Mouse (Mus musculus) neural tube, embryonic 14.5 days (tissue): ENCODE measurements at regions not wholly inside any gene's neighbourhood (a gene's known extent, or its start where the extent isn't known, plus 50 kb on each side); places are given as distances from the start of the nearest gene placed in this dataset.

ENCODE experiments used
- ATAC-seq: fragments of 200-750 bp; cut with Nextera tagmentation; 2 replicates; pipeline ENCODE4 v1.8.0; 2017; ENCODE audit warnings: low read depth, mild to moderate bottlenecking, moderate TSS enrichment, moderate library complexity
- H3K27ac ChIP-seq: fragments of 300-500 bp; sonication (generic); 2 replicates; pipeline ENCODE4 v1.5.1; 2014; ENCODE audit warnings: low read depth, mild to moderate bottlenecking, control low read depth, low read length, moderate library complexity, mixed read lengths
- H3K27me3 ChIP-seq: fragments of 300-500 bp; sonication (generic); 2 replicates; pipeline ENCODE4 v1.6.1; 2014; ENCODE audit warnings: low read length; ENCODE audit not compliant: control insufficient read depth, insufficient read depth
- H3K36me3 ChIP-seq: fragments of 300-500 bp; sonication (generic); 2 replicates; pipeline ENCODE4 v1.6.1; 2014; ENCODE audit warnings: low read length, mixed read lengths; ENCODE audit not compliant: control insufficient read depth, insufficient read depth
- H3K4me1 ChIP-seq: fragments of 300-500 bp; sonication (generic); 2 replicates; pipeline ENCODE4 v1.6.1; 2014; ENCODE audit warnings: low read length; ENCODE audit not compliant: control insufficient read depth, insufficient read depth
- H3K4me2 ChIP-seq: fragments of 300-500 bp; sonication (generic); 2 replicates; pipeline ENCODE4 v1.6.1; 2014; ENCODE audit warnings: mild to moderate bottlenecking, low read depth, low read length, control low read depth
- H3K4me3 ChIP-seq: fragments of 300-500 bp; sonication (generic); 2 replicates; pipeline ENCODE4 v1.5.1; 2014; ENCODE audit warnings: low read depth, low read length, control low read depth, mixed read lengths
- H3K9ac ChIP-seq: fragments of 300-500 bp; sonication (generic); replicated peaks from 2 replicates; pipeline ENCODE4 v1.6.1; 2014; ENCODE audit warnings: low read depth, mild to moderate bottlenecking, control low read depth, low read length, mixed read lengths
- H3K9me3 ChIP-seq: fragments of 300-500 bp; sonication (generic); 2 replicates; pipeline ENCODE4 v1.6.1; 2016; ENCODE audit warnings: low read length; ENCODE audit not compliant: control insufficient read depth
- WGBS: fragments of 180-500 bp; shearing (Covaris S2); extraction: QIAGEN DNeasy Blood & Tissue Kit; methylation state at CpG from one replicate; pipeline ENCODE4 v1.1.7; 2014; 5-methylcytosine and 5-hydroxymethylcytosine counted together

- no peaks in the 10 kb centered on the region for H3K9me3 ChIP-seq
- ATAC-seq: no peak
- no peaks in the 10 kb centered on the region for H3K36me3 ChIP-seq
- H3K27ac ChIP-seq: no peak overlapping the region
- 89% methylated on average over 5 of the region's 5 CpGs for WGBS
- H3K27me3 ChIP-seq: no peaks in the 10 kb centered on the region
- H3K4me3 ChIP-seq: no peak overlapping the region
- H3K4me1 ChIP-seq: no peaks in the 10 kb centered on the region
- H3K4me2 ChIP-seq: no peak overlapping the region
- no peak overlapping the region for H3K9ac ChIP-seq
Measured at GRCm38 (mm10) chr10:125467503-125467902, 78.2 kb upstream of the Slc16a7 start.

GRCm38 (mm10) chr10:125488350-125488749 is 99.1 kb upstream of the Slc16a7 start:
- no peak overlapping the region for H3K4me3 ChIP-seq
- no peaks in the 10 kb centered on the region for H3K36me3 ChIP-seq
- 88% methylated on average over 3 of the region's 3 CpGs for WGBS
- no peak overlapping the region for H3K27ac ChIP-seq
- no peak for ATAC-seq
- no peaks in the 10 kb centered on the region for H3K9me3 ChIP-seq
- H3K4me1 ChIP-seq: no peaks in the 10 kb centered on the region
- no peaks in the 10 kb centered on the region for H3K27me3 ChIP-seq
- no peak overlapping the region for H3K9ac ChIP-seq
- no peak overlapping the region for H3K4me2 ChIP-seq

GRCm38 (mm10) chr10:125490395-125490794 is 101.1 kb upstream of the Slc16a7 start:
- no peak overlapping the region for H3K27ac ChIP-seq
- H3K4me2 ChIP-seq: no peak overlapping the region
- no peak overlapping the region for H3K9ac ChIP-seq
- no peaks in the 10 kb centered on the region for H3K27me3 ChIP-seq
- WGBS: 39% methylated on average over 4 of the region's 4 CpGs
- H3K4me3 ChIP-seq: no peak overlapping the region
- no peaks in the 10 kb centered on the region for H3K4me1 ChIP-seq
- no peaks in the 10 kb centered on the region for H3K36me3 ChIP-seq
- ATAC-seq: no peak
- no peaks in the 10 kb centered on the region for H3K9me3 ChIP-seq

GRCm38 (mm10) chr10:125494489-125494888 is 105.2 kb upstream of the Slc16a7 start:
- H3K4me2 ChIP-seq: no peak overlapping the region
- no peak for ATAC-seq
- no peak overlapping the region for H3K27ac ChIP-seq
- no peaks in the 10 kb centered on the region for H3K9me3 ChIP-seq
- no peaks in the 10 kb centered on the region for H3K36me3 ChIP-seq
- no peaks in the 10 kb centered on the region for H3K4me1 ChIP-seq
- H3K9ac ChIP-seq: no peak overlapping the region
- 70% methylated on average over 4 of the region's 4 CpGs for WGBS
- no peaks in the 10 kb centered on the region for H3K27me3 ChIP-seq
- H3K4me3 ChIP-seq: no peak overlapping the region

GRCm38 (mm10) chr10:125498347-125498746 is 109.1 kb upstream of the Slc16a7 start:
- 33% methylated on average over 1 of the region's 1 CpGs for WGBS
- no peaks in the 10 kb centered on the region for H3K36me3 ChIP-seq
- H3K27me3 ChIP-seq: no peaks in the 10 kb centered on the region
- H3K4me2 ChIP-seq: no peak overlapping the region
- no peak for ATAC-seq
- H3K27ac ChIP-seq: no peak overlapping the region
- H3K4me3 ChIP-seq: no peak overlapping the region
- H3K4me1 ChIP-seq: no peaks in the 10 kb centered on the region
- no peak overlapping the region for H3K9ac ChIP-seq
- no peaks in the 10 kb centered on the region for H3K9me3 ChIP-seq

- WGBS: 63% methylated on average over 4 of the region's 4 CpGs
- Histone ChIP-seq H3K9ac (no peak overlapping the region), H3K27ac (no peak overlapping the region)
Measured at GRCm38 (mm10) chr10:125500338-125500737, 111.1 kb upstream of the Slc16a7 start.

GRCm38 (mm10) chr10:125515026-125515425 is 125.8 kb upstream of the Slc16a7 start:
- Histone ChIP-seq H3K4me2 (no peak overlapping the region), H3K4me1 (no peaks in the 10 kb centered on the region), H3K9ac (no peak overlapping the region), H3K27ac (no peak overlapping the region), H3K9me3 (no peaks in the 10 kb centered on the region), H3K27me3 (no peaks in the 10 kb centered on the region), H3K36me3 (no peaks in the 10 kb centered on the region), H3K4me3 (no peak overlapping the region)
- 74% methylated on average over 5 of the region's 5 CpGs for WGBS
- no peak for ATAC-seq

More at GRCm38 (mm10) chr10:125500338-125500737, 111.1 kb upstream of the Slc16a7 start:
- Histone ChIP-seq H3K27me3 (no peaks in the 10 kb centered on the region), H3K4me2 (no peak overlapping the region), H3K4me3 (no peak overlapping the region), H3K36me3 (no peaks in the 10 kb centered on the region), H3K4me1 (no peaks in the 10 kb centered on the region), H3K9me3 (no peaks in the 10 kb centered on the region)
- no peak for ATAC-seq

- Histone ChIP-seq H3K4me3 (no peak overlapping the region), H3K4me1 (no peaks in the 10 kb centered on the region), H3K36me3 (no peaks in the 10 kb centered on the region), H3K9ac (no peak overlapping the region), H3K27ac (no peak overlapping the region), H3K4me2 (no peak overlapping the region), H3K27me3 (no peaks in the 10 kb centered on the region), H3K9me3 (no peaks in the 10 kb centered on the region)
- 90% methylated on average over 6 of the region's 6 CpGs for WGBS
- ATAC-seq: no peak
Measured at GRCm38 (mm10) chr10:125530876-125531275, 141.6 kb upstream of the Slc16a7 start.

GRCm38 (mm10) chr10:125538316-125538715 is 149.1 kb upstream of the Slc16a7 start:
- Histone ChIP-seq H3K4me3 (no peak overlapping the region), H3K4me1 (no peaks in the 10 kb centered on the region), H3K4me2 (no peak overlapping the region), H3K9ac (no peak overlapping the region), H3K36me3 (no peaks in the 10 kb centered on the region), H3K27ac (no peak overlapping the region), H3K9me3 (no peaks in the 10 kb centered on the region), H3K27me3 (no peaks in the 10 kb centered on the region)
- no peak; the same call in 1 of the 2 replicates for ATAC-seq
- 49% methylated on average over 1 of the region's 1 CpGs for WGBS
